In the genomic region with DNA sequence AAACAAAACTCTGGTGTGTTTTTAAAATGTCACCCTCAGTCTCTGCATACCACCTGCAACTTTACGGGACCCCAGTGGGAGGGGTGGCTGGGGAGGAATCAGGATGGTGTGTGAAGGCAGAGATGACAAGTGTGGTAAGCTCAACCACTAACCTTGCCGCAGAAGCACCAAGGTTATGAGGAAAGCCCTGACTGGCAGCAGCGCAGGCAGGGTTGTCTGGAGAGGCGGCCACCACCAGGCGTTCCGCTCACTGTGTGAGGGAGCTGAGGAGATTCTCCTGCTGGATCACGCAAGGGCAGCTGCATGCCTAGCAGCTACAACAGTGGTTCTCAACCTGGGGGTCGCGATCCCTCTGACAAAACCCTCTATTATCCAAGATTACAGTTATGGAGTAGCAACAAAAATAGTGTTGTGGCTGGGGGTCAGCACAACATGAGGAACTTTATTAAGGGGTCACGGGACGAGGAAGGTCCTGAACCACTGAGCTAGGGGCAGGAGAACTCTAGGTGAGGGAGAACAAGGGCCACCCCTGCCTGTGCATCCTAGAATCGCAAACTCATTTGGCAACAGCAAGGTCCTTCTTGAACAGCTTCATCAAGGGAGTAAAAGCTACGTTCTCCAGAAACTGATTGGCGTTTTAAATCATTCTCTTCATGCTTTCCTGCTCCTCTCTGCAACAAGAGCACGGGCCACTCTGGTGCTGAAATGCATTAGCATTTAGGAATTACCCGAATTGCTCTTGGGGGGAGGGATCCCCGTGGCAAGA, we compare ENCODE assay signal across 8 mouse cellular contexts.
DNase-seq lines count a peak whose midpoint lies in the region; ATAC-seq lines count a peak whose summit lies in the region.

No protein-coding gene starts in this region.

- H3K36me3 ChIP-seq in kidney, embryonic 16.5 days (ENCODE audit: insufficient read depth, low read length) = no peaks in the 10 kb centered on the region
- H3K36me3 ChIP-seq in hindbrain, embryonic 10.5 days = no peaks in the 10 kb centered on the region
- H3K36me3 ChIP-seq in midbrain, embryonic 10.5 days = no peaks in the 10 kb centered on the region

- peak overlapping the region; percentile 42 for H3K4me3 ChIP-seq in kidney, embryonic 16.5 days (ENCODE audit: low read length)
- H3K4me3 ChIP-seq in brown adipose tissue, adult 24 weeks (ENCODE audit: insufficient read depth, low read depth, low read length) = peak overlapping the region; percentile 37; the same call in 1 of the 2 replicates
- peak overlapping the region; percentile 52 for H3K4me3 ChIP-seq in hindbrain, embryonic 10.5 days
- H3K4me3 ChIP-seq in midbrain, embryonic 10.5 days = peak overlapping the region; percentile 54

- ATAC-seq in kidney, embryonic 16.5 days (ENCODE audit: low FRiP score, low TSS enrichment) = peak; percentile 4; the same call in 1 of the 2 replicates

- no peaks in the 10 kb centered on the region for H3K9me3 ChIP-seq in kidney, embryonic 16.5 days (ENCODE audit: low read length)
- no peaks in the 10 kb centered on the region for H3K9me3 ChIP-seq in hindbrain, embryonic 10.5 days
- no peaks in the 10 kb centered on the region for H3K9me3 ChIP-seq in midbrain, embryonic 10.5 days (replicated peaks)

- DNase-seq in kidney, adult 18-20 months = no peak
- DNase-seq in hindbrain, embryonic 10.5 days (ENCODE audit: low spot score) = peak; percentile 27
- peak; percentile 29 for DNase-seq in midbrain, embryonic 10.5 days (ENCODE audit: low spot score)
- peak; percentile 59 for DNase-seq in thymus, postnatal 4 days
- no peak for DNase-seq in MN1 (ENCODE audit: low spot score)
- no peak for DNase-seq in B cell, adult 2 months

- H3K27ac ChIP-seq in kidney, embryonic 16.5 days (ENCODE audit: low read length) = peak overlapping the region; percentile 83
- no peak overlapping the region for H3K27ac ChIP-seq in brown adipose tissue, adult 24 weeks (replicated peaks; ENCODE audit: low read depth, low read length)
- H3K27ac ChIP-seq in hindbrain, embryonic 10.5 days = peak overlapping the region; percentile 64; the same call in 1 of the 2 replicates
- peak overlapping the region; percentile 72 for H3K27ac ChIP-seq in midbrain, embryonic 10.5 days (replicated peaks)

- 26% methylated on average over 17 of the region's 17 CpGs for WGBS in kidney, embryonic 16.5 days
- 26% methylated on average over 17 of the region's 17 CpGs for WGBS in hindbrain, embryonic 10.5 days
- whole genome bisulfite sequencing in midbrain, embryonic 10.5 days = 27% methylated on average over 17 of the region's 17 CpGs

- H3K9ac ChIP-seq in kidney, embryonic 16.5 days (replicated peaks; ENCODE audit: low read length) = peak overlapping the region; percentile 50; the same call in 1 of the 2 replicates

- H3K4me1 ChIP-seq in kidney, embryonic 16.5 days (ENCODE audit: insufficient read depth, low read length) = peaks cover 28% of the 10 kb centered on the region
- no peaks in the 10 kb centered on the region; the same call in 1 of the 2 replicates for H3K4me1 ChIP-seq in brown adipose tissue, adult 24 weeks (ENCODE audit: control insufficient read depth, insufficient read depth, insufficient read length, low read length)
- H3K4me1 ChIP-seq in hindbrain, embryonic 10.5 days (replicated peaks) = peaks cover 18% of the 10 kb centered on the region
- peaks cover 32% of the 10 kb centered on the region for H3K4me1 ChIP-seq in midbrain, embryonic 10.5 days

- peak overlapping the region; percentile 64 for H3K4me2 ChIP-seq in kidney, embryonic 16.5 days (replicated peaks; ENCODE audit: low read depth, low read length)

- no peaks in the 10 kb centered on the region for H3K27me3 ChIP-seq in kidney, embryonic 16.5 days (ENCODE audit: insufficient read depth, low read length)
- H3K27me3 ChIP-seq in hindbrain, embryonic 10.5 days (ENCODE audit: insufficient read depth, poor library complexity, severe bottlenecking) = no peaks in the 10 kb centered on the region
- H3K27me3 ChIP-seq in midbrain, embryonic 10.5 days (ENCODE audit: low read depth, poor library complexity, severe bottlenecking) = no peaks in the 10 kb centered on the region

Comparison
In these comparisons a context has a peak if more than half of its experiments do, and no peak if none do; other contexts are left out.
1. DNase-seq: peak in hindbrain, embryonic 10.5 days (single experiment), midbrain, embryonic 10.5 days (single experiment) and thymus, postnatal 4 days (single experiment); none in kidney, adult 18-20 months (single experiment), MN1 (single experiment) and B cell, adult 2 months (0 of 2).
2. Peak in every context shown above with its lines, with median percentiles within 50 percentile points of each other: H3K4me3 ChIP-seq.